Comparison of ENCODE assay signal across 15 mouse cellular contexts in the genomic region with DNA sequence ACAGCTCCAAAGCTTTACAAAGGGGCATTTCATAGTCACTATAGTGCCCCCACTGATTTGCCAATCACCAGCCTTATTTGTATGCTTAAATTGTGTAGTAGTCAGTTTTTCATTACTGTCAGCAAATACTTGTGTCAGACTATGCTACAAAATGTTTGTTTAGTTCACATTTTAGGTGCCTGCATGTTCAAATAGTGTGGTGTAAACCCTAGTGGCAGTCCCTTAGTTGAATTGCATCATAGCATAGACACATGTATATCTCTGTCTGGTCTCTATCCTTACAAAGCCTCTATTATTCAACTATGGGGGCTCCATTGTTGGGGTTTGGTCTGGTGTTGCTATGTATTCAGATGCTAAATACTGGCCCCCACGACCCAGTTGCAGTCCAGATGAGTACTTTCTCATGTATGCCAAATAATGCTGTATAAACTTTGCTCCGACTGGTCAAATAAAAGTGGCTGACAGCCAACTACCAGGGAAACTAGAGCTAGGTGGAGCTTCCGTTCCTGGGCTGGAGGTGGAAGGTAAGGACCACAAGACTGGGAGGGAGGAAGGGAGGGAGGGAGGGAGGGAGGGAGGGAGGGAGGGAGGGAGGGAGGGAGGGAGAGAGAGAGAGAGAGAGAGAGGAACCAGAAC.
"Had no signal": no experiment of that assay in that cellular context is flagged by ENCODE, and none has a peak within 500 bp of the region (broad histone marks: within the 10 kb centered on the region; RNA-seq: fewer than 3 reads in every experiment).

No protein-coding gene starts in this region.

- H3K4me3 ChIP-seq: hindbrain, embryonic 13.5 days; kidney, embryonic 15.5 days; limb, embryonic 12.5 days; limb, embryonic 15.5 days; liver, embryonic 15.5 days had no signal

- H3K9me3 ChIP-seq: hindbrain, embryonic 13.5 days; kidney, embryonic 15.5 days; limb, embryonic 15.5 days; liver, embryonic 15.5 days had no signal

- H3K27ac ChIP-seq: hindbrain, embryonic 13.5 days; kidney, embryonic 15.5 days; limb, embryonic 12.5 days; limb, embryonic 15.5 days; liver, embryonic 15.5 days had no signal

- H3K36me3 ChIP-seq: hindbrain, embryonic 13.5 days; kidney, embryonic 15.5 days; limb, embryonic 12.5 days; limb, embryonic 15.5 days; liver, embryonic 15.5 days had no signal

- H3K4me1 ChIP-seq: hindbrain, embryonic 13.5 days; limb, embryonic 12.5 days; limb, embryonic 15.5 days; liver, embryonic 15.5 days had no signal

- H3K4me2 ChIP-seq: hindbrain, embryonic 13.5 days; kidney, embryonic 15.5 days; limb, embryonic 12.5 days; limb, embryonic 15.5 days; liver, embryonic 15.5 days; lung, embryonic 14.5 days; midbrain, embryonic 11.5 days had no signal

- H3K27me3 ChIP-seq: hindbrain, embryonic 13.5 days; kidney, embryonic 15.5 days; limb, embryonic 12.5 days; limb, embryonic 15.5 days; liver, embryonic 15.5 days had no signal

- H3K9ac ChIP-seq: hindbrain, embryonic 13.5 days; kidney, embryonic 15.5 days; limb, embryonic 12.5 days; limb, embryonic 15.5 days; liver, embryonic 15.5 days; lung, embryonic 14.5 days had no signal

- ATAC-seq: hindbrain, embryonic 16.5 days; intestine, postnatal 0 days had no signal

- DNase-seq: kidney, postnatal 4 days; left cerebral cortex, postnatal 4 days; lung, embryonic 14.5 days; lung, postnatal 14 days; lung, postnatal 4 days; midbrain, embryonic 14.5 days; thymus, postnatal 25 days had no signal
